Mouse (Mus musculus) adrenal gland, postnatal 36 days (tissue): Measurements from ENCODE around the gene Olfr1016. TPM values are rescaled to one million over a fixed set of nuclear protein-coding genes. Genes with fewer than 3 reads are reported as not detected.

Source experiments
- DNase-seq, 2 experiments: peaks; one replicate each; pipeline ENCODE4 v3.0.0; 2021; ENCODE audit warnings: mixed read lengths in 1 of 2
- long read RNA-seq, 2 experiments: library from polyadenylated mRNA; stranded (forward); transcript quantifications; one replicate each; pipeline ENCODE4 v2.0.0; 2021; ENCODE audit warnings: borderline sequencing depth in 2 of 2
- total RNA-seq, 2 experiments: library from RNA; stranded (reverse); gene quantifications; 2 replicates each; pipeline ENCODE4 v1.2.3; 2021

Olfr1016 gene
- not detected for total RNA-seq
- long read RNA-seq, experiment 1 = 0 reads
- long read RNA-seq, experiment 2 = 0 reads

DNA sequence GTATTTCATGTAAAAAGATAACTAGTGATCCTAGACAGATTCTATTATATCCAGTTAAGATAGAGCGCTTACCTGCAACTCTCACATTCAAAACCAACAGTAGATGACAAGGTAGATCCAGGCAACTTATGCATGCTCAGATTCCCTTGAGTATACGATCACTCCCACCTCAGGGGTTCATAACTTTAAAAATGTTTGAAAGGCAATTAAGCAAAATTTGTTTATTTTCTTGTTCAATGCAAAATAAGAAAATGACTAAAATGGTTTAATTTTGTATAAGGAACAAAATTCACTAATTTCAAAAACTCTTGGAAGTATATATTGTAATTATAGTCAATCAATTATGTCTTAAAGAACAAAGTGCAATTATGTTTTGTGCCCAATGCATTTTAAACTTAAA is at the start of gene Olfr1016:
Olfr1016 (minus strand) TSS at position 101 of the 400 bp plus-strand sequence.
- no peak for DNase-seq

DNA sequence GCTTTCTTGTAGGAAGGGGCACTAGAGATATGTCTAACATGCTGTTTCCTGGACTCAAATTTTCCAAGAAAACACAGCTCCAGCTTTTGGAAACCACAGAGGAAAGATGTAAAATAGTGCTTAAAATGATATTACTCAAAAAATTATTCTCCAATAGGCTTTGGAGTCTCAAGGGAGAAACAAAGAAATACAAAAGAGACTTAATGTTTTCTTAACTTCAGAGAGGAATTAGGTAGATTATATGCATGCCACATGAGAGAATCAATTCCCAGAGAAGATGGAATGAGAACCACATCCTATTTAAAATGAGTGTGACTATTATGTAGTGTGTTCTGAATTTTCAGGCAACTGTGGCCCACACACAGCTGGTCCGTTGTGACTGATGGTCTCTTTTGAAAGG is 44.4 kb upstream of the Olfr1016 start, which contains the start of gene Olfr1020:
Olfr1020 (plus strand) TSS at position 301 of the 400 bp plus-strand sequence.
- DNase-seq = no peak

DNA sequence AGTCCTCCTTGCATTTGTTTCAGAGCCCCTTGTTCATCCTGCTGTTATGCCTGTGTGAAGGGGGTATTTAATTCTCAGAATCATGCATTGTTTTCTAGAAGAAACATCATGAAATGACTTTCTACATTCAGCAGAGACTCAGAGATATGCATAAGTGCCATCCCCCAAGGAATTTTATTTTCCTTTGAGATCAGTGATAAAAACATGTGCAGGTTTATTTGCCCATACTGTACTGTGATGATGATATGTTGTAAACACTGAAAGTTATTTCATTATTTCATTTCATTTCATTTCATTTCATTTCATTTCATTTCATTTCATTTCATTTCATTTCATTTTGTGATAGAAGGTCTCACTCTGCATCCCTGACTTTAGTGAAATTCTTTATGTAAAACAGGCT is 43.0 kb upstream of the Olfr1016 start, which contains the start of gene Olfr1019:
Olfr1019 (minus strand) TSS at position 101 of the 400 bp plus-strand sequence.
- no peak for DNase-seq

DNA sequence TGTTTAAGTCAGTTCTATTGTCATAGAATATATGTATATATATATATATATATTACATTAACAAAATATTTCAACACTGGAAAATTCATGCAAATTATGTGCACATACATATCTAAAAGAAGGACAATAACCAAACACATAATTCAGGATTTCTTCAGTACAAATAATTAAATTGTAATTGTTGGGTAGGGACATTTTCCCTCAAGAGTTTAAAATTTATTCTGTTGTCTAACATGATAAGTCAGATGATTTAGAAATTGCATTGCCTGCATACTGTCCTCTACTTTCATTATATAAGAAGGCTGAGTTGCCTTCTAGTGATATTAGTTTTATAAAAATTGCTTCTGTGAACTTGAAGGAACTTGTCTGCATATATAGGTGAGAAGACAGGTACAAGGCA is 15.8 kb upstream of the Olfr1016 start, which contains the start of gene Olfr1018:
Olfr1018 (plus strand) TSS at position 301 of the 400 bp plus-strand sequence.
- DNase-seq = no peak

DNA sequence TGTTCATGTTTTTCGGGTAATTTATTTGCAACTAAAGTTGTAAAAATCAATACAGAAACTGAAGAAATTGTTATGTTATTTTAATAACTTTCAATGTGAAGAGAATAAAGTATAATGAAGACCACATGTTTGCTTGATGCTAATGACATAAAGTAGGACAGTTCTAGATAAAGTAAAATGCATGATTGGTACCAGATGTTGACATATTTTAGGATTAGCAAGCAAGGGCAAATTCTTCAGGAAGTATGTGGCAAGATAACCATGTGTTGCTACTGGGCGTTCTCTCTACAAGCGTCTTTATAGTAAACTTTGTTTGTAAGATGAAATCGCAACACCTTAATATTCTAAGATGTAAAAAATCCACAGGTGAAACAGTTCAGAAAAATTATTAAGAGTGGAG is 2.2 kb upstream of the Olfr1016 start:
- no peak for DNase-seq

DNA sequence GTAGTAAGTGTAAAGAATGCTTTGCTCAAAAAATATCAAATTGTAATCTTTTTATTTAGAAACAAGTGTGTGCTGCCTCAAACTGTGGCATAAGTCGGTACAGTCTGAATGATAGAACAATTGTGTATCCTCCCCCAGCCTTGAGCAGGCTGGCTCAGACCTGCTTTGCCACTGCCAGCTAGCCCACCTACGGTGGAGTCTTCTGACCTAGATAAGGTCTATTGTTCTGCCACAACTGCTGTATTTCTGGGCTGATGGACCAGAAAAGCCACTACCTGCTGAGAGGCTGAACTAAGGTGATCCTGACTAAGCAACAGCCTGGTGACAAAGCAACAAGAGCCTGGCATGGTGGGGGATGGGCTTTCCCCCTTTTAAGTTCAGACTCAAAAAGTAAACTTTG is 10.0 kb downstream of the Olfr1016 start:
- no peak for DNase-seq

DNA sequence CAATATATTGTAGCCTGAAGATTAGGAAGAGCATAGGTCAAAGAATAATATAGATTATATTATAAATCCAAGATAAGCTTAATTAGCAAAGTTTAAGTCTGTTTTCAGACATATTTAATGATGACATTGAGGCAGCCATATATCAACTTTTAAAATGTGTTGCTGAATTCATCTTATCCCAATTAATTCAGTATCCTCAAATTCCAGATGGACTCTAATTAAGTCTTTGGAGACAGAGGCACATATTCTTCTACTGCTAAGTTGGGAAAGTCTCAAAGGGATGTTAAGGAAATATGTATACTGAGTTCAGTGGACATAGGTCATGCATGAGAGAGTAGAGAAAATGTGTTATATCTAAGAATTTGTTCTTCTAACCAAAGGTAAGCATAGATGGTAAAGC is 20.6 kb downstream of the Olfr1016 start, which contains the start of gene Olfr1015:
Olfr1015 (plus strand) TSS at position 301 of the 400 bp plus-strand sequence.
- no peak for DNase-seq

DNA sequence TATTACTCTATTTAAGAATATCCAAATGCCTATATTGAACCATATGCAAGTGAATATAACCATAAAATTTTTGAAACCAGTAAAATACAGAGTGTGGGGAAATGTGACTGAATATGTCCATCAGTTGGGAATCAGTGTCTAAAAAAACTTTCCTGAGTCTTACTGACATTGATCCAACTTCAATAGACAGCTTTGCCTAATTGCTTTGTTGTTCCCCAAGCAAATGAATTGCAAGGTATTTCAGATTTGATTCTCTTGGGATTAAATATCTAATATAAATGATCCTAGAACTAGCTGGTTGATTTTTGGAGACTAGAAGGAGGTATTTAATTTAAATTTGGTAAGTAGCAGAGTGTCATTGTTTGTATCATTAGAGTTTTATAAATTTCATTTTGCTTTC is 29.9 kb downstream of the Olfr1016 start, which contains the start of gene Olfr1014:
Olfr1014 (plus strand) TSS at position 301 of the 400 bp plus-strand sequence.
- DNase-seq = no peak

DNA sequence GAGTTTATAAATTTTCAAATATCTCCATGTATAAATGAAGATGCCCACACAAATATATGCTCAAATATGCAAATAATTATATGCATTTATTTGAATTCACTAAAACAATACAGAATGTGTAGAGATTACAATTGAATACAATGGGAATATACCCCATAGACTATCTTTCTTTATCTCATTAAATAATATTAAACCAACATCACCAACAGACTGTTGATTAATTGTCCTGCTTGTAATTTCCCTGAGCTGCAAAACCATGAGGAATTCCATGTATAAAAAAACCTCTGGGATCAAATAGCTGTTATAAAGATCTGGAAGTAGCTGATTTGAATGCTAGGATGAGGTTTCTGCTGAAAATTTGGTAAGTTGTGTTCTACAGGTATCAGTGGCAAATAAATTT is 35.5 kb downstream of the Olfr1016 start, which contains the start of gene Olfr1013:
Olfr1013 (plus strand) TSS at position 301 of the 400 bp plus-strand sequence.
- DNase-seq = no peak

DNA sequence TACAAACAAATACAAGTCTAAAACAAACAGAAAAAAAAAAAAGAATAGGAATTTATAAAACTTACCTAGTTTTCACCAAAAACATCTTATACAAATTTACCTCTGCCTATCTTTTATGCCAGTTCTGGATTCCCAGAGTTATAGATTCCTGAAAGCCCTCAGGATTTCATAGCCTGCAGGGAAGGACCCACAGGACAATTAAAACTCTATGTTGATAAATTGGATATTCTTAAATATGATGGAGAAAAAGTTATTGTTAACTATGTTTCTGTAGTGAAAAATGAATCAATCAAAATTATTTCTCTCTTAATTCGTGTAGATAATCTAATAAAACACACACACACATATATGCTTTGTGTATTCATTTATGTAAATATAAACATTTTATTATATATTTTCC is 39.7 kb downstream of the Olfr1016 start, which contains the start of gene Olfr1012:
Olfr1012 (minus strand) TSS at position 101 of the 400 bp plus-strand sequence.
- no peak for DNase-seq

DNA sequence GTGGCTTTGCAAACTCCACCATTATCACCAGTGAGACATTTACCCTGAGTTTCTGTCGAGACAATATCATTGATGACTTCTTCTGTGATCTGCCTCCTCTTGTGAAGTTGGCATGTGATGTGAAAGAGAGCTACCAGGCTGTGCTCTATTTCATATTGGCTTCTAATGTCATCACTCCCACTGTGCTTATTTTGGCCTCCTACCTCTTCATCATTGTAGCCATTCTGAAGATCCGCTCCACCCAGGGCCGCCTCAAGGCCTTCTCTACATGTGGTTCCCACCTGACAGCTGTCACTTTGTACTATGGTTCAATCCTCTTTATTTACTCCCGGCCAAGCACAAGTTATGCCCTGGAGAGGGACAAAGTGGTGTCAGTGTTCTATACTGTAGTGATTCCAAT is 48.5 kb downstream of the Olfr1016 start:
- no peak for DNase-seq

Other genes with a start within 250 kb of the Olfr1016 start
- not detected for gene Olfr996, start 223.3 kb downstream of the Olfr1016 start, total RNA-seq
- gene Olfr998, start 213.6 kb downstream of the Olfr1016 start, total RNA-seq = not detected
- gene Olfr1000, start 190.6 kb downstream of the Olfr1016 start, total RNA-seq = not detected
- gene Olfr1002, start 151.8 kb downstream of the Olfr1016 start, total RNA-seq = not detected
- not detected for gene Olfr154, start 138.1 kb downstream of the Olfr1016 start, total RNA-seq
- not detected for gene Olfr1006, start 123.8 kb downstream of the Olfr1016 start, total RNA-seq
- not detected for gene Olfr1008, start 113.1 kb downstream of the Olfr1016 start, total RNA-seq
- gene Olfr1009, start 87.1 kb downstream of the Olfr1016 start, total RNA-seq = not detected
- gene Olfr1012, start 39.8 kb downstream of the Olfr1016 start, total RNA-seq = not detected
- gene Olfr1013, start 35.4 kb downstream of the Olfr1016 start, total RNA-seq = under 1 TPM in 1 of 2 experiments, not detected in 1; 0.07 TPM
- not detected for gene Olfr1014, start 29.8 kb downstream of the Olfr1016 start, total RNA-seq
- not detected for gene Olfr1015, start 20.5 kb downstream of the Olfr1016 start, total RNA-seq
- gene Olfr1018, start 15.9 kb upstream of the Olfr1016 start, total RNA-seq = not detected
- not detected for gene Olfr1019, start 42.9 kb upstream of the Olfr1016 start, total RNA-seq
- gene Olfr1020, start 44.5 kb upstream of the Olfr1016 start, total RNA-seq = not detected
- not detected for gene Olfr1022, start 66.0 kb upstream of the Olfr1016 start, total RNA-seq
- gene Olfr1023, start 83.1 kb upstream of the Olfr1016 start, total RNA-seq = not detected
- gene Olfr1024, start 102.5 kb upstream of the Olfr1016 start, total RNA-seq = not detected
- gene Olfr1025-ps1, start 112.6 kb upstream of the Olfr1016 start, total RNA-seq = not detected
- gene Olfr1026, start 119.0 kb upstream of the Olfr1016 start, total RNA-seq = not detected
- gene Olfr1028, start 147.9 kb upstream of the Olfr1016 start, total RNA-seq = not detected
- not detected for gene Olfr1029, start 171.4 kb upstream of the Olfr1016 start, total RNA-seq
- not detected for gene Olfr1030, start 176.7 kb upstream of the Olfr1016 start, total RNA-seq
- gene Olfr1031, start 187.8 kb upstream of the Olfr1016 start, total RNA-seq = not detected
- gene Olfr1032, start 203.0 kb upstream of the Olfr1016 start, total RNA-seq = not detected
- 1 to 10 TPM; 4.8 to 5.8 TPM for gene Olfr1033, start 218.1 kb upstream of the Olfr1016 start, total RNA-seq
- under 1 TPM in 1 of 2 experiments, not detected in 1; 0.33 TPM for gene Olfr1034, start 243.3 kb upstream of the Olfr1016 start, total RNA-seq